Mouse (Mus musculus): ENCODE results near the gene Gripap1.
"Not testable (repeated sequence)": the region's sequence is repeated elsewhere in the genome, so short reads cannot be mapped to it uniquely, and the experiment has no call there.

Gripap1 gene

DNA sequence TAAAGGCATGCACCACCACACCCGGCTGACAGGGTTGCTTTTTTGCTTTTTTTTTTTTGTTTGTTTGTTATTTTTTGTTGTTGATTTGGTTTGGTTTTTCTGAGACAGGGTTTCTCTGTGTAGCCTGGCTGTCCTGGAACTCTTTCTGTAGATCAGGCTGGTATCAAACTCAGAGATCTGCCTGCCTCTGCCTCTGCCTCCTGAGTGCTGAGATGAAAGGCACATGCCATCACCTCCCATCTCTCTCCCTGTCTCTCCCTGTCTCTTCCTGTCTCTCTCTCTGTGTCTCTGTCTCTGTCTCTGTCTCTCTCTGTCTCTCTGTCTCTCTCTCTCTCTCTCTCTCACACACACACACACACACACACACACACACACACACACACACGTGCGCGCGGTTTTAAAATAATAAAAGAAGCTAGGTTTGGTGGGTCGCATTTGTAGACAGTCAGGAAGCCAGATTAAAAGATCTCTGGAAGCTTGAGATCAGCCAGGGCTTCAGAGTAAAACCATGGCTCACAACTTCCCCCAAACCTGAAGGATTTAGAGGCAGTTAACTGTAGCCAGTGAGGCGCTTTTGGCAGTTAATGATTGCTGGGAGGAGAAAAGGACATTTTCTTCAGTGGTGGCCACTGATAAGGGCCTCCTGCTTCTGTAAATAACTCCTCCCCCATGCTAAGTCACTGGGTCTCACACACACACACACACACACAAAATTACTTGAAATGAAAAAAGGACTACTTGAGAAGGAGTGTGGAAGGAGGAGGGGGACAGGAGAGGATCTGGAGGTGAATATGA lies 10.9 kb upstream of the Gripap1 start:
- no peak for DNase-seq (ENCODE audit: low spot score in 2 of 2)

DNA sequence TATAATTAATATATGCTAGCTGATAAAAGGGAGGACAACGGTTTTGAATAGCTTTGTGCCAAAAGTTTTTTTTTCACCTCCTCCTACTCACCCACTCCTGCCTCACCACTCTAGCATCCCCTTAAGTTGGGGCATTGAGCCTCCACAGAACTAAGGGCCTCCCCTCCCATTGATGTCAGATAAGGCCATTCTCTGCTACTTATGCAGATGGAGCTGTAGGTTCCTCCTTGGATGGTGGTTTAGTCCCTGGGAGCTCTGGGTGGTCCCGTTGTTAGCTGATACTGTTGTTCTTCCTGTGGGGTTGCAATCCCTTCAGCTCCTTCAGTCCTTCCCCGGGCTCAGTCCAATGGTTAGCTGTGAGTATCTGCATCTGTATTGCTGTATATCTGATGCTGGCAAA lies 10.3 kb upstream of the Gripap1 start:
- DNase-seq (ENCODE audit: low spot score in 2 of 2): no peak

DNA sequence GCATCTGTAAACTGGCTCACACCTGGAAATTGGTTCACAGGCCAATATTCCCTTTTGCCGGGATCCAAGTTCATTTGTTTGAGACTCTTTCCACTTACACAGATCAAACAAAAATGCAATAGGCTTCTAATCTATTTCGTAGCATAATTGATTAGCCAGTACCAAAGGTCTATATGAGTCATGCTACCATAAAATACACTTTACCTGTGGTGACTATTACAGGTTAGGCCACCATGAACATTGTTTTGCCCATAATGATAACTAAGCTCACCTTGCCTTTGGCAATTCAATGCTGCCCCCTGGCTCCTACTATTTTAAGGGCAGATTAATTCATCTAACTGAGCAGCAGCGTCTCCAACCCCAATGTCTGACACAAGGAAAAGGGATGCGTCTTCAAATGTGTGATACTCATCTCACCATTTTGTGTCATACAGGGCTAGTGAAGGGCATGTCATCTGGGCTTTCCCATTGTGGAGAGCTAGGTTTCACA lies 6.9 kb upstream of the Gripap1 start:
- DNase-seq (ENCODE audit: low spot score in 2 of 2): no peak

DNA sequence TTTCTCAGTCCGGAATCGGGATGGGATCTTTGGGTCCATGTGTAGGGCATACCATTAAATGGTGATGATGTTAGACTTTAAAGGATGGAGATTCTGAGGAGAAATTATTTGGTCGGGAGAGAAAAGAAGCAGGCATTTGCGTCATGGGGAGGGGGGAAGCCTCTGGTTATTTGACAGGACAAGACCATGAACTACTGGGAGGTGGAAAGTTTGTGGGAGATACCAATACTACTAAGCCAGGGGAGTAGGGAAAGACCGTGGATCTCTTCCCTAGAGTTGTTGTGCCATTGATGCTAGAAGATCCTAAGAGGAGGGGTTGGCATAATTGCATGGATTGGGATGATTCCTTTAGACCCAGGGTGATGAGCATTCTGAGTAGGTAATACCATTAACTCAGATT lies 744 bp downstream of the Gripap1 start:
- DNase-seq (ENCODE audit: low spot score in 2 of 2): no peak

DNA sequence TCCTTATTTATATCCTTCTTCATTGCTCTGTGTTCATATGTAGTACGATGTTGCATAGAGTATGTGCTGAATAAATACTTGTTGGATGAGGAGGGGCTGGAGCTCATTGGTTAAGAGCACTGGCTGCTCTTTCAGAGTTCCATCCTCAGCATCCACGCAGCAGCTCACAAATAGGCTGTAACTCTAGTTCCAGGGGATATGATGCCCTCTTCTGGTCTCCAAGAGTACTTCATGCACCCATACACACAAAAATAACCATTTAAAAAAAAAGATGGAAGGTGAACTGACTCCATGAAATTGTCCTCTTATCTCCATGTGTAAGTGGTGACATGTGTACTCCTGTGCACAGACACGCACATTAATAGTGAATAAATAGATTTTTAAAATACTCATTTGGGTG lies 3.8 kb downstream of the Gripap1 start:
- DNase-seq (ENCODE audit: low spot score in 2 of 2): no peak

DNA sequence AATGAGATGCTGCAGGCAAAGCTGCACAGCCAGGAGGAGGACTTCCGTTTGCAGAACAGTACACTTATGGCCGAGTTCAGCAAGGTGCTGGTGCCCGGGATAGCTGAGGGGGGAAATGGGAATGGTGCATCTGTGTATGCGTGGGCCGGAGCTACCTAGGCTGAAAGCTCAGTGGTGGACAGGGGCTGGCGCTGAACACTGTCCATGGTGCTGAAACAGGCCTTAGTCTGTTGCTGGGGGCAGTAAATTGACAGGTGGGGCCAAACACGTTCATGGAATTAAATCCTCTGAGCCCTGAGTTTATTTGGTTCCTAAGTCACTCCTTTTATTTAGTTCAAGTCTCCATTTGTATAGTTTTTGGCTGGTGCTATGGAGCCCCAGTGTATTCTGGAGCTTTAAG lies 5.5 kb downstream of the Gripap1 start:
- DNase-seq (ENCODE audit: low spot score in 2 of 2): no peak

DNA sequence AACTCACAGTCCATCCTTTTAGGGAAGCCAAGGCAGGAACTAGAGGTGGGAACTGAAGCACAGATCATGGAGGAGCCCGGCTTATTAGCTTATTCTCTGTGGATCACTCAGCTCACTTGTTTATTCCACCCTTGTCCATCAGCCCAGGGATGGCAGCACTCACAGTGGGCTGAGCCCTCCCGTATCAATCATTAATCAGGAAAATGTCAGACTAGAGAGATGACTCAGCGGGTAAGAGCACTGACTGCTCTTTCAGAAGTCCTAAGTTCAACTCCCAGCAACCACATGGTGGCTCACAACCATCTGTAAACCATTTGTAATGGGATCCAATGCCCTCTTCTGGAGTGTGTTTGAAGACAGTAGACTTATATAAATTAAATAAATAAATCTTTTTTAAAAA lies 7.8 kb downstream of the Gripap1 start:
- no peak for DNase-seq (ENCODE audit: low spot score in 2 of 2)

DNA sequence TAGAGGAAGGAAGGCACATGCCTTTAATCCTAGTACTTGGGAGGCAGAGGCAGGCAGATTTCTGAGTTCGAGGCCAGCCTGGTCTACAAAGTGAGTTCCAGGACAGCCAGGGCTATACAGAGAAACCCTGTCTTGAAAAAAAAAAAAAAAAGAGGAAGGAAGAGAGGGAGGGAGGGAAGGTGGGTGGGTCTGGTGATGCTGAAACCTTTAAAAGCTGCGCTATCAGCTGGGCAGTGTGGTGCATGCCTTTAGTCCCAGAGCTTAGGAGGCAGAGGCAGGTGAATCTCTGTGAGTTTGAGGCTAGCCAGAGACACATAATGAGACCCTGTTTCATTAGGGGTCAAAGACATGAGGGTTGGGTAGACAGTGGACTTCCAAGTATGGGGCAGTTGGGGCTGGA lies 12.6 kb downstream of the Gripap1 start:
- DNase-seq (ENCODE audit: low spot score in 2 of 2): not testable (repeated sequence)

DNA sequence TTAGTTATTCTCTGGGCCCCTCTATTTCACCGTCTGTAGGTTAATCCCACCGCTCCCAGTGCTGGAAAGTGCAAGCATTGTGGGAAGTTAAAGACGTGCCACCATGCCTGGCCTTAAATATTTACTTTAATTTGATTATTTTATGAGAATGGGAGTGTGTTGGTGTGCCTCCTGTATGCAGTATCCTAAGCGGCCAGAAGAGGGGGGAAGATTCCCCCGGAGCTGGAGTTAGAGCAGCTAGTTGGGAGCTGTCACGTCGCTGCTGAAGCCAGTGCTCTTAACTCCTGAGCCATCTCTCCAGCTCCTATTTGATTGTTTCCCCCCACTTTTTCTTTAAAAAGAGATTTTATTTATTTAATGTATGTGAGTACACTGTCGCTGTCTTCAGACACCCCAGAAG lies 25.5 kb downstream of the Gripap1 start:
- DNase-seq (ENCODE audit: low spot score in 2 of 2): peak in 1 of 2 experiments; percentile 14

DNA sequence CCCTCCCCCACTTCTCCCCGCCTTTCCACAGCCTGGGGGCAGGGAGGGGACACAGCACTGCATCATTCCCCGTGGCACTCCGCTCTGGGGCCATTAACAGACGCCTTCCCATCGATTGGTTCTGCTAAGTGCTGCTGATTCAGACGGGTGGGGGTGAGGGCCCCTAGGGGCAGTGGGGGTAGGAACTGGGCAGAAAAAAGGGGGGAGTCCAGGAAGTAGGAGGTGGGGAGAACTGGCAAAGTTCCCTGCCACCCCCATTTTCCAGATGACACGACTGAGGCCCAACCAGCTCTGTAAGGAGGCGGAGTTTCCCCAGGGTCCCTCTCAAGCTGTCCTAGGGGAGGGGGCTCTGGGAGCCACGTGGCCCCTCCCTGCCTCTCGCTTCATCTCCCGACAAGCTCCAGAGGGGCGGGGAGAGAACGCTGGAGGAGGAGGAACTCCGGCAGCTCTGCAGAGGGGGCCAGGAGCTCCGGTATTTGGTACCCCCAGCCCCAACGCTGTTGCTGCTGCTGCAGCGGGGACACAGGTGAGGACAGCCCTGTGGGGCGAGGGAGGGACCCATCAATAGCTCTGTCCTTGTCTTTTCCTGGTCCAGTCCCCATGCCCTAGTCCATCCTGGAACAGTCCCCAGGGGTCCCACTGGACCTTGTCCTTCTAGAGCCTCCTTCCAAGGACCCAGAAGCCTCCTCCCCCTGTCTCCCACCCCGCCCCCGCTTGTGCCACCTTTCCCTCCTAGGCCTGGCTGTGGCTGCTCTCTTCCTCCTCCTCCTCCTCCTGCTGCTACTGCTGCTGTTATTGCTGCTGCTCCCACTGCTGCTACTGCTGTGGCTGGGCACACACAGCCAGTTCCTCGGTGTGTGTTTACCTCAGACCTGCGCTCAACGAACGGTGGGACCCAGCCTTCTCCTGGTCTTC lies 32.6 kb downstream of the Gripap1 start, which contains the start of gene Kcnd1:
TSS of gene Kcnd1 (plus strand) at position 425 of the 915 bp plus-strand sequence.
- DNase-seq (ENCODE audit: low spot score in 2 of 2): peak in 1 of 2 experiments; percentile 39

DNA sequence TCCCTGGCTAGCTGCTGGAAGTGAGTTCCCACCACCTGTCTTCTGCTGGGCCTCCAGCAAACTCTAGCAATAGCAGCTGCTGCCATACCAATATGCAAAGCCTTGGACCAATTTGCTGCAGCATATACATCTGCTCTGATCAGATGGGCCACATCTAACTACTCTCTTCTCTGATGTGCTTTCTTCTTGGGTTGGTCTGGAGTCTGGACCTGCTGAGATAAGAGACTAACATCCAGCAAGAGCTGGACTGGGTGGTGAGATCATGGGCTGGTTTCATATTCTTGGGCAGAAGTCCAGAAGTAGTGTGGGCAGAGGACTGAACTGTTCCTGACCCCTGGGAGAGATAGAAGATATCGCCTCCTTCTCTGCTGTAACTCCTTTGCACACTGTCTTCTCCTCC lies 47.6 kb downstream of the Gripap1 start:
- DNase-seq (ENCODE audit: low spot score in 2 of 2): no peak

DNA sequence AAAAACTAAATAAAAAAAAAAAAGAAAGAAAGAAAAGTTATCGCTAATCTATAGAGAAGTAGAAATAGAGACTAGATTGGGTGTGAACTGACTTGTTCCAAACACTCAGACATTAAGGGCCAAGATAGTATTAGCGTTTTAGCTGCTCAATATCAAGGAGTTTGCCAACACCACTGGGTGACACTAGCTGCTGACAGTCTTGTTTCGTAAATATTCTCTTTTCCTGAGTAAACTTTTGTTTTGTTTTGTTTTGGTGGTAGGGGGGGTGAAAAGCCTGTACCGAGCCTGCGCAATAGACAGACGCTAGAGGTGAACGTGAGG lies 51.2 kb downstream of the Gripap1 start:
- no peak for DNase-seq (ENCODE audit: low spot score in 2 of 2)

DNA sequence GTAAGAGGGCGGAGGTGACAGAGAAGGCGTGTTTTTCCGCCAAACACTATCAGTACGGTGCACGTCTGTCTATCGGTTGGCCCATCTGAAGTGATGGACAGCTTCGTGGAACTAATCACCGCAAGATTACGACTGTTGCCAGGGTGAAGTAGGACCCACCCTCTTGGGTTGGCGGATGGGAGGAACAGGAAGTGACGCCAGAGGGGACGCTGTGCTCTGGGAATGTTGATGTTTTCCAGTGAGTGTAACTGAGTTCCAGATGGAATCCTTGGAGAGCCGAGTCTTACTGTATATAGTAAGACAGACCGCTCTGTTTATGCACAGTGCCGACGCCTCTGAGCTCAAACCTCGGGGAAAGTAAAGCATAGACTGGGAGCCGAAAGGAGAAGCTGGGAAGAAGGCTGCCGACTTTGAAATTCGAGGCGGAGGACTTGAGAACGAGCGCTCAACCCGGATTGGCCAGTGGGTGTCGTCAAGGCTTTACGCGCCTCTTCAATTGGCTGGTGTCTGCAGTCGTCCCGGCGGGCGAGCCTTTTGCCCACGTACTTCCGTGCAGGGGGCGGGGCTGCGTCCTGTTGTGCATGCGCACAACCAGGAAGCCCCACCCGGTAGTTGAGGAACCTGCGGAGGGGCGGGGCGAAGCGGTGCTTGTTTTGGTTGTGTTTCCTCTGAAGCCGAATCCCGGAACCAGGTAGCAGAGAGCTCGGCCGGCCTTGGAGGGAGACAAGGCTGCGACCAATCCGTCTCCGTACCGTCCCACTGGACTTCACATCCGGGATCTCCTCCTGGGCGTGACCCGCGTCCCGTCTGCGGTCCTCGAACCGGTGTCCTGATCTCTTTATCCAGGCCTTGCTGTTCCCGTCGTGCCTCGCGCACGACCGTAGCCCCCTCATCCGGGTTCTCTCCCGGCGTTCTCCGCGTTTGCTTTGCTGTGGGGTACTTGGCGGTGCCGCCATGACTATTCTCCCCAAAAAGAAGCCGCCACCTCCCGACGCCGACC lies 51.9 kb downstream of the Gripap1 start, which contains the start of gene Otud5:
TSS of gene Otud5 (plus strand) at position 202 of the 1,000 bp plus-strand sequence.
- DNase-seq (ENCODE audit: low spot score in 2 of 2): peak; percentile 91 to 92

DNA sequence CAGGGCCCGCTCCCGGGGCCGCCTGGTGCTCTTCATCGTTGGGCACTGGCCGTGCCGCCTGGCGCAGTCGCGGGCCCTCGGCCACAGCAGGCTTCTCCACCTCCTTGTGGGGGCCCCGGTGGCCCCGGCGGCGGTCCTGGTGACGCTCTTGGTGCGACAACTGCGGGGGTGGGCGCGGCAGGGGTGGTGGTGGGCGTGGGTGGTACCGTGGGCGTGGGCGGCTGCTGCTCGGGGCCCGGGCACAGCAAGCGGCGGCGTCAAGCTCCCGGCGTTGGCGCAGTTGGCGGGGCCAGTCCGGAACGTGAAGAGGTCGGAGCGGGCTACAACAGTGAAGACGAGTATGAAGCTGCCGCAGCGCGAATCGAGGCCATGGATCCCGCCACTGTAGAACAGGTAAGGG lies 52.8 kb downstream of the Gripap1 start:
- DNase-seq (ENCODE audit: low spot score in 2 of 2): no peak

DNA sequence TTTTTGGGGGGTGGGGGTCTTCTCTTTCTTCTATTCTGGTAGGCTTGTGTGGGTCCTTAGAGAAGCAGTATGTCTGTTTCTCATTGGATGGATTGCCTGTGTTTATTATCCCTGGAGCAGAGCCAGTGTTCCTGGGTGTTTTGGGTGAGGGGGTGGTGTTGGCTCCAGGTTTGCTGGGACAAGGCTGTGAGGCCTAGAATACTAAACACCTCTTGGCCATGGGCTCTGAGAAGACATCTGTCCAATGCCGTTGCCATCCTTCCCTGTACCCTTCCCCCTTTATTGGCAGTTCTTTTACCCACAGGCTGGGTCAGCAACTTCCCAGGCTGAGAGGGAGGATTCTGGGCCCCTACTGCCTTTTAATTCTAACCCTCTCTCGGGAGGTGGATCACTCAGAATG lies 58.3 kb downstream of the Gripap1 start:
- DNase-seq (ENCODE audit: low spot score in 2 of 2): peak in 1 of 2 experiments; percentile 5

DNA sequence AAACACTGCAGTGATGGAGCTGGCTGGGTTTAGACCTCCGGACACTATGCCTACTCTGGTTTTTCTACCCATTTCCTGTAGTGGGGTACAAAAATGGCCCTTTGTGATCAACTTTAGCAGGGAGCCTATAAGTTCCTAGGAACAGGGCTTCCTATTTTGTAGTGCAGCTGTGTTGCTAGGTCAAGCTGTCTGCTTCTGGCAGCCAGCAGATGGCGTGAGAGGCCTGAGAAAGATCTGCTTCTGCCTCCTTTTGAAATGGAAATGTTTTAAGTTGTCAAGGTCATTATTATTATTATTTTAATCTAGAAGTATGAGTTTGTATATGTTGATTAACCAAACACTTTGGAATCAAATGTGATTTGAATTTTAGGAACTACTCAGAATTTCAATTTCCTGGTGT lies 65.0 kb downstream of the Gripap1 start:
- peak; percentile 29 to 35 for DNase-seq (ENCODE audit: low spot score in 2 of 2)

DNA sequence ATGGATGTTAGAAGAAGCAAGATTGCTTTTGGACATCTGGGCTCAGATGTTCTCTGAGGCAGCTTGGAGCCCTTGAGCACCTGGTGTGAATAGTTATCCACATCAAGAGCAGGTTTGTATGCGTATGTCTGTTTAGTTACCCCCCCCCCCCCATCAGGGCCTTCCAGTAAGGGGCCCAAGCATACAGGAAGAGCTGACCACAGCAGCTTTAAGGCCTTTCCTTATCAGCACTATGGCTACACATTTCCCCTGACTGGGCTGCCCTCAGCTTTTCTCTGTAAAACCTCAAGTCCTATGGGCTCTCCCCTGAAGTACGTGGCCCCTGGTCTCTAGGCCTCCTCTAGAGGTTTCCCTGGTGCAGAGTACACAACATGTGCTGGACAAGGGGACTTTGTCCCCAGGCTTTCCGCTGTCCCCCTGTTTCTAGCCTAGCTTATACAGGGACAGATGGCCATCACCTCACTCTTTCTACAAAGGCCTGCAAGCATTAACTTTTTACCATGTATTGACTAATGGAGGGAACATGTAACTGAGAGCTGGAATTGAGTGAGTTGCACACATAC lies 69.7 kb downstream of the Gripap1 start:
- DNase-seq (ENCODE audit: low spot score in 2 of 2): no peak

DNA sequence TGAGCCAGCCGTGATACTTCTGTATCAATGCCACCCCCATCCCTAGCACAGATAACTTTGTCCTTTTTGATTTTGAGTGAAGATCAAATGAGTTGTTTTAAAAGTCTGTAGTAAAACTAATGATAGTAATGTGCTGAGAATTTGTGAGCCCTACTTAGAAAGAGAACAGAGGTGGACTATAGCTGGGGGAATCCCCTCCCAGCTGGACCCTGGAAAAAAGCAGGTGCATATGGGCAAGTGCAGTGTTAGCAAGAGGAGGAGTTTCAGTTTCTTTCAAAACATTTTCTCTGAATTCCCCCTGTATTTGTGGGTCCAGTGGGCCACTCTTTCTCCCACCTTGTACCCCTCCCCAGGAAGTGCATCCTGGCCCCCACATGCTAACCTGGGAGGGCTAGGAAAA lies 73.6 kb downstream of the Gripap1 start:
- no peak for DNase-seq (ENCODE audit: low spot score in 2 of 2)

DNA sequence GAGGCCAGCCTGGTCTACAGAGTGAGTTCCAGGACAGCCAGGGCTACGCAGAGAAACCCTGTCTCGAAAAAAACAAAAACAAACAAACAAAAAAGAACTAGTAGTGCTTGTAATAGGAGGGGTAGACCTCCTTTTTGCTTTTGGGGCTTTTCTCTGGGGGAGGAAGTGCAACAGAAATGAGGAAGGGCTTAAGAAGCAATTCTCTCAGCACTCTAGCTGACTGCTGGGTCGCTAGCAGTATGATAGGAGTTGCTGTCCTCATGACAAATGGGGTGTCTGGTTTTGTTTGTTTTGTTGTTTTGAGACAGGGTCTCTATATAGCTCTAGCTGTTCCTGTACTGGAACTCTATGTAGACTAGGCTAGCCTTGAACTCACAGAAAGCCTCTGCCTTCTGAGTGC lies 75.0 kb downstream of the Gripap1 start:
- DNase-seq (ENCODE audit: low spot score in 2 of 2): no peak

DNA sequence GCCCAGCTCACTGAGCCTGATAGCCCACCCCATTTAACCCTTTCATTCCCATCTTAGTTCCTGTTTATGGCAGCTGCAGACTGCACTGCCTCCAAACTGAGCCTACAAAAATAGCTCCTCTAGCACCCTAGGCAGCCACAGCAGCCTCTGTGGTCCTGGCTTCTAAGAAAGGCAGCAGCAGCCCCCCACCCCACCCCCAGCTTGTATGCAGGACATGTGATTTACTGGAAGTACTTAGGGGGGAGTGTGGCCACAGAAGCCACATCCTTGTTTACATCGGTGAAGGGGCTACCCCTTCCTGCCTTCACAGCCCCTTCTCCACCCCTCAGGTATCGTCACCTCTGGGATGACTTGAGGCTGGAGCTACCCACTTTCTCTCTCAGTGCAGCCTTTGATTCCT lies 75.8 kb downstream of the Gripap1 start:
- DNase-seq (ENCODE audit: low spot score in 2 of 2): no peak

DNA sequence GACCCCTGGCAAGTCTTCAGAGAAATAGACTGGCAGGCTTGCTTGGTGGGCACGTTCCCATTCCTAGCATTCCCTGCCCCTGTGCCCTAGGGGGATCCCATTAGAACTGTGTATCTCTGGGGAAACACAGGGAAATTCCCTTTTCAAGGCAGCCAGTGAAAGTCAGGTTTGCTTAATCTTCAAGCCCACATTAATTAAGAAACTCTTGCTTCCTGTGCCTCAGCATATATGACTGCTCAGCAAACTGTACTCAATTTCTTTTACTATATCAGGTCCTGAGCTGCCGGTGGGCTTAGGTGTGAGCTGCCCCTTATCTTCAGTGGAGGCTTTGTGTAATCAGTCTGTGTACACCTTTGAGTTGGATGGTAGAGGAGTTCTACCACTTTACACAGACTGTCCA lies 76.2 kb downstream of the Gripap1 start:
- DNase-seq (ENCODE audit: low spot score in 2 of 2): no peak

Data from right cerebral cortex, adult 2 months (tissue).